Mouse (Mus musculus) brain, embryonic 18.5 days (tissue): Measurements from ENCODE around the gene Agpat2.

Experiments used
- DNase-seq: peaks from one replicate; pipeline ENCODE4 v3.0.0-alpha.2; 2012; ENCODE audit warnings: low read depth, low spot score

Agpat2 gene

DNA sequence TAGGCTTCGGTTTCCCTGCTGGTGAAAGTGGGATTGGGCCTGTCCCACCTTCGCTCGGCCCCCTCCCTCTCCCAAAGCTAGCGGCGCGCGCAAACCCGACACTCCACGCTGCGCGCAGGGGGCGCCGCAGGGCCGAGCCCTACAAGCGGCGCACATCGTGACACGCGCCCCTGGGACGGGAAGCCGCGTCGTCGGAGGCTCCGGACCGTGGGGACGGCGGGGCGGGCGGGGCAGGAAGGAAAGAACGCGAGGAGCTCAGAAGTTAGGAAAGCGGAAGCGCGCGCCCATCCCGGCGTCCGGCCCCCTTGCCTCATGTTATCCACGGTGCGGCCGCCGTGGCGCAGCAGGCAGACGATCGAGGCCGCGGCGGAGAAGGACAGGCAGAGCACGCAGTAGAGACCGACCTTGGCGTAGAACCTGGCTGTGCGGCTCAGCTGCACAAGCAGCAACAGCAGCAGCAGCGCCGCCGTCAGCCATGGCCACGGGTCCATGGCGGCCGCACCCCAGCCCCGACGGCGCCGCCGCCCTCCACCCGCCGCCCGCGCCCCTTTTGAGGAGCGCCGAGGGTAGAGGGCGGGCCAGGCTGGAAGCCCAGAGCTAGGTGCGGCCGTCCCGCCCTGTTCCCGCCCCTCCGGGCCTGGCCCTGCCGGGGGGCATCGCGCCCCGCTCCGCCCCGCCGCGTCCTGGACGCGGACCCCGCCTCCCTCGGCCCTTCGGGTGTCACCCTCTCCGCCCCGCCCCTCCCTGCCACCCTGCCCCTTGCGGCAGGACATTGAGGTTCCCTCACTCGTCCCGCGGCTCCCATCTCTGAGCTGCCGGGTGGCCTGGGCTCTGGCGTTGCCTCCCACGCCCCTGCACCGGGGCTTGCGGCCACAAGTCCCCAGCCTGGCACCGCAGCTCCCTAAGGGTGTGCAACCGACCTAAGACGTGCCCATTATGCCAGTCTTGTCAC lies at the start of gene Agpat2:
Agpat2 (minus strand) TSS at position 698 of the 952 bp plus-strand sequence.
- no peak for DNase-seq

GRCm38 (mm10) chr2:26646643-26647293 lies 42.6 kb upstream of the Agpat2 start:
- peak; percentile 70 for DNase-seq

DNA sequence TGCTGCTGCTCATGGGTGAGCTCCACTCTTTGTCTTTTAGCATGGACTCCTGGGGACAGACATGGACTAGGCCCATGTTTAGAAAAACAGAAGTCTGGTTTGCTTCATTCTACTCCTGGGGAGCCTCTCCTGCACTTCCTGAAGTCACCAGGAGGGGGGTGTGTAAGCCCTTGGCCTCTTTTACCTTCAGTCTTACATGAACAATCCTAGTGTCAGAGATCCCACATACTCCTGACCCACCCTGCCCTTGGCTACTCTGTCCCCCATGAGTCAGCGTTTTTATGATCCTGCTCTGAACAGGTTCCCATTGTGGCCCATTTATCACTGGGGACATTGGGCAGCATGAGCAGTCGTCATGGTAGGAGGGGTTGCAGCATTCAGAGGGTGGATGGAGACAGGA lies 39.7 kb upstream of the Agpat2 start:
- DNase-seq = no peak

DNA sequence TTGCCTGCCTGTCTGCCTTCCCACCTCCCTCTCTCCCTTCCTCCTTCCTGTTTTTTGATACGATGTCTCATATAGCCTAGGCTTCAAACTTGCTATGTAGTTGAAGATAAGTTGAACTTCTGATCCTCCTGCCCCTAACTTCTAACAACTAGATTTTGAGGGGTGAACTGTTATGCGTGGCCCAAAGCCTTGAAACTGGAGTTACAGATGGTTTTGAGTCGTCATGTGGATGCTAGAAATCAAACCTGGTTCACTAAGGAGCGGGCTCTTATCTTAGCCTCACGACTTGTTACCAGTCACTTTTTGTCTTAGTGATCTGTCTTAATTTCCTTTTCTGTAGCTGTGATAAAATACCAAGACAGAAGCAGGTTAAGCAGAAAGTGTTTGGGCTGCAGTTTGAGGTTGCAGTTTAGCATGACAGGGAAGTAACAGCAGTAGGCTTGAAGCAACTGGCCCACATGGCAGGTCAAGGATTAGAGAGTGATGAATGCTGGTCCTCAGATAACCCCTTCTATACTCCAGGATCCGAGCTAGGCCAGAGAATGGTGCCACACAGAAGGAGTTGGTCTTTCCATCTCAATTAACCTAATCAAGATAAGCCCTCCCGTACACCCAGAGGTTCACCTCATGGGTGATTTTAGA lies 36.9 kb upstream of the Agpat2 start:
- no peak for DNase-seq

DNA sequence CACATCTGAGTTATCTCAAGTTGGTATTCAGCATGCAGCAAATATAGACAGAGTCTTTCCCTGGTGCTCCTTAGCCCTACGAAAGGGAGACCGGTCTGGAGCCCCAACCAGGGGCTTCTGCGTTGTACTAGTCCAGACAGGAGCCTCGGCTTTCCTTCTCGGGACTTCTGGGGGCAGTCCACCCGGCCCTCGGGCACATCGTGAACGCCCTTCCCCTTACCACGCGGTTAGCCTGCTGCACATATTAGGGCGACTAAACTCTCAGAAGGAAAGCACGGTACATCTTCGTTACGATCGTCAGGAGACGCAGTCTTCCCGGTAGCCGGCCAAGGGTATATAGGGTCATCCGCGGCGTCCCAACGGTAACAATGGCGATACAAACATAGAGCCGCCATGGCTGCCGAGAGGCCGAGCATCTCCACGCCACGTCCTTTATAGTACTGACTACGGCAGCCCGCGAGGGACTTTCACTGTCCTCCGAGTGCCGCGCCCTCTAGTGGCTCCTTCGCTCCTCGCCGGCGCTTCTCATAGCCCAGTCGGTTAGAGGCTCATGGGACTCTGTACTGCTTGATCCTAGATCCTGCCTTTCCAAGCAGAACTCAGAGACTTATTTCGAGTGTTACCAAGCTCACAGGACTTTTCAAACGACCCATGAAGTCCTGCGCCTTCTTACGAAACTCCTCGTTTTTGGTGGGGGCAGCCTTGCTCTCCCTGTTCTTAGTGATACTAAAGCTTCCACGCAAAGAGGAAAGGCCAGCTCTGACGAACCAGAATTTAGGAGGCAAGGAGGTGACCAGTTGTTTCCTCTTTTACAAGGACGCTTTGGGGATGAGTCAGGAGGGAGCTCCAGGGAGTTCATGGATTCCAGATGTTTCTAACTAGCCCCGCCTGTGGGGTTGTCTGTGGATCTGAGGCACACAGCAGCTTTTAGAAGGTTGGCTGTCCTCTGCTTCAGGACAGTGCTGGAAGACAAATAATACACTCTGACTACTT lies 35.9 kb upstream of the Agpat2 start:
- peak; percentile 85 for DNase-seq

GRCm38 (mm10) chr2:26639083-26639482 lies 34.9 kb upstream of the Agpat2 start:
- no peak for DNase-seq

GRCm38 (mm10) chr2:26638572-26638971 lies 34.4 kb upstream of the Agpat2 start:
- DNase-seq = no peak

DNA sequence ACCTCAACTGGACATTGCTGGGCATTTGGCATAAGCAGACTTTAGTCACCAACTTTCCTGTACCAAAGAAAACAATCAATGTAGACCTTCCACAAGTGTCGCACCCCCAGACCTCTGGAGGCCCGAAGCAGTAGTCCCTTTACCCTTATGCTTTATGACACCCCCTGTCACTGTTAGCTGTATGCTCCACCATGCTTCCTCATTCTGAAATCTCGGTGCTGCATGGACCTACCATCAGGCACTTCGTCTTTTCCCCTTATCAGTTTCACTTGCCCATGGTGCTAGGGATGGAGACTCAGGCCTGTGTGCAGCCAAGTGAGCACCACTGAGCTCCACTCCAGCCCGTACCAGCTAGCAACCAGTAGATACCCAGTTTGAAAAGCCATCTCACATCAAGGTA lies 33.8 kb upstream of the Agpat2 start:
- DNase-seq = no peak

DNA sequence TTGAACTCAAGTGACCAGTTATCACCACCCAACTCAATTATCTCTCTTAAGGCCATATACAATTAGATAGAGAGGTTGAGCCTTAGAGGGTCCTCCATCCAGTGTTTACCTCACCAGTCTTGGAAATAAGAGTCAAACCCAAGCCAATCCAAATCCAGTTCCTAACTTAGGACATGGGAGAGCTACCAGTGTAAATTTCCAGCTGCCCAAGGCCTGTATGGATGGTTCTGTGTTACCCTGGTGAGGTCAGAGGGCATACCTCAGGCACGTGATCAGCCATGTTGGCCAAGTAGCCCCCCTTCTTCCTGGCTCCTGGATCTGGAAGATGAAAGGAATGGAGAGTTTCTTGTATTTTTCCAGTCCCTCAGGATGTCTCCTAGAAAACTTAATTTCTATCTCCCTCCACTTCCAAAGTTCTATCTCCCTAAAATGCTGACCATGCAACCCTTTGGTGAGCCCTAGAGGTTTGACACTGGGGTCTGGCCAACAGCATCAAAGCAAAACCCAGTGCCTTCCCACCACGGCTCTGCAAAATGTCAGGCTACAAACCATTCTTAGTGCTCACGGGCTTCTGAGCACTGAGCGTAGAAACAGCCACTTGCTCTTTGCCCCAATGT lies 33.2 kb upstream of the Agpat2 start:
- no peak for DNase-seq

DNA sequence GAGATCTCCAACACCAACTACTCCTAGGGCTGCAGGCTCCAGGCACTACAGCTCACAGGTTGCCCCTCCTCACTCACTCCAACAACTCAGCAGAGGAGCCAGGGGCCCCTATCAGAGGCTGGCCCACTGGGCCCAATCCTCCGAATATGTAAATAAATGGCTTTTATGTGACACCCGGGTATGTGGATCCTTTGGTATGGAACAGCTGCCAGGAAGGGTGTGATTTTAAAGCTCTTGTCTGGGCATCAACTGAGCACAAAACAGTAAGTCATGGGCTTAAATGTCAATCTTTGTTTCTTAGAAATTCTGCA lies 32.1 kb upstream of the Agpat2 start:
- DNase-seq = no peak

GRCm38 (mm10) chr2:26635489-26636324 lies 31.5 kb upstream of the Agpat2 start:
- no peak for DNase-seq

GRCm38 (mm10) chr2:26634629-26635488 lies 30.6 kb upstream of the Agpat2 start:
- no peak for DNase-seq

DNA sequence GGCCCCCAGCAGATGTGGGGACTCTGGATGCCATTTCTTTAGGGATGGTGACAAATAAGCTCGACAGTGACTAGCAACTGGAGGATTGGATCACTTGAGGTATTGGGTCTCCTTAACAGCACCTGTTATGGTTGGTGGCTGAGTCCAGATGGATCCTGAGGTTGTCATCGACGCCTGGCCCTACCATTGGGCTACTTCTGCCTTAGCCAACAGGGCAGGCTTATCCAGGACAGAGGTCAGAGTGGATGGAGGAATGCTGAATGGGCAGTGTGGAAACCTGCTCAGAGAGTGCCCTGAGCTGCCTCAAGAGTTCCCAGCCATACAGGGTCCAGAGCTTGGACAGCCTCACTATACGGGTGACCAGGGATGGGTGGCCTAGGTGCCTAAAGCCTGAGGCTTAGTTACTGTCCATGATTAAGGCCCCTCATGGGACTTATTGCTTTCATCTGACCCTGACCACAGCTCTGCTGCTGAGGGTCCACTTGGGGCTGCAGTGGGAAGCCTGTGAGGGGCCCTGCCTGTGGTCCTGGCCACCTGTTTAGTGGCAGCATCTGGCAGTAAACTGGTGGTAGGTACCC lies 29.8 kb upstream of the Agpat2 start:
- DNase-seq = no peak

GRCm38 (mm10) chr2:26632541-26633395 lies 28.6 kb upstream of the Agpat2 start:
- DNase-seq = no peak

DNA sequence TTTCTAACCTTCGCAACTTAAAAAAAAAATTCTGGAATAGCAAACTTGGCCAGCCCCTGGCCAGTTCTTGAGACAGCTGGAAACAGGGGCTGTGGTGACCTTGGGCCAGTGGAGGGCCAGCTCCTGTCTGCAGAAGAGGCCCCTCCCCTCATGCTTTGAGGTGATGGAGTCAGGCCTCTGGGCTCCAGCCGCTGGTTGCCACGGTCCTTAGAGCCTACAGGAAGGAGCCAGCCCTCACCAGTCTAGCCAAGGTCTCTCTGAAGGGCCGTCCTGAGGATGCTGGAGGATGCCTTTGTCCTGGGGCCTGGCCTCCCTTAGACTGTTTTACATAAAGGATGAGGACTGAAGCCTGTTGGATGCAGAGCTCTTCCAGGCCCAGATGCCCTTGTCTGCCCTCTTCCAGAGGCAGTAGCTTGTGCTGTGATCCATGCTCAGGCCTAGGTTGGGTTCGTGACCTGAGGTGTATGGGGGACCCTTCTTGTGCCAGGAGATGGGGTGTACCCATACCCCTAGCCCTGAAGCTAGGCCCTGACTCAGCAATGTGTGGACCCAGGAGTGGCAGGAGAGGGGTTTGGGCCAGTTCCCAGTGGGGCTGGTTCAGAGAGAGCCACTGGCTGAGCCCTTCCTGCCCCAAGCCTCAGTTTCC lies 24.7 kb upstream of the Agpat2 start:
- DNase-seq = no peak

DNA sequence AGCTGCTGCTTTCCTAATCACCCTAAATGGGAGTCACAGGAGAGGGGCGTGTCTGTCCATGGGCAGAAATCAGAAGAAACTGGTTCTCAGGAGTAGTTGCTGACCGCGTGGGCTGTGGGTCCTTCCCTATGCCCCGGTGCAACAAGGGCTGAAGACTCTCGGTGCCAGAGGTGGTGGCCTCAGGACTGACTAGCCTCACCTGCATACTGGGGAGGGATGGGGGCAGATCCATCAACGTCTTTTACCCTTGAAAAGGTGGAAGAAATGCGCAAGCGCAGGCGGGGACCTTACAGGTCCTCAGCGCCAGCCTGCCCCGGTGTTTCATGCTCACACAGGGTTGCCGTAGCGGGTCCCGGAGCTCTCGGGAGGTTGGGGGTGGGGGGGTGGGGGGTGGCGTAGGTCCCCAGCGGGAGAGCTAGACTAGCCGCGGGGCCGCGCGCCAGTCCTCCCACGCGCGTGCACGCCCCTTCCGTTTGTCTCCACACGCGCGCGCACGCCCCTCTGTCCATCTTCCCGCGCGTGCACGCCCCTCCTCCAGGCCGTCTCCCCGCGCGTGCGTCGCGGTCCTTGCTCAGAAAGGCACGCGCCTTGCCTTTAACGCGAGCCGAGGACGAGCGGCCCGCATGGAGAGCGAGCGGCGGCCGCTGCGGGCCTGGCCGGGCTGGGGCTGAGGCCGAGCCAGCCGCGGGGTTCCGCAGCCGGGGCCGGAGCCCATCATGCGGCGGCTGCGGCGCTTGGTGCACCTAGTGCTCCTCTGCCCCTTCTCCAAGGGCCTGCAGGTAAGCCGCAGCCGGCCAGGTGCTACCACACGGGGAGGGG lies 23.9 kb upstream of the Agpat2 start, which contains the start of gene Fam69b:
Fam69b (plus strand) TSS at position 537 of the 819 bp plus-strand sequence.
- DNase-seq = peak; percentile 83
